Mouse (Mus musculus) kidney, embryonic 14.5 days (tissue): ENCODE data around the gene Gm17728. TPM values are rescaled to one million over a fixed set of nuclear protein-coding genes. Genes with fewer than 3 reads are reported as not detected.
A peak's percentile ranks its signal among the peaks of the same experiment; 100 is the strongest.
"Not testable (repeated sequence)": the region's sequence is repeated elsewhere in the genome, so short reads cannot be mapped to it uniquely, and the experiment has no call there.

Experiments
- ATAC-seq: fragments of 200-750 bp; cut with Nextera tagmentation; 2 replicates; pipeline ENCODE4 v1.8.0; 2017; ENCODE audit warnings: moderate number of reproducible peaks, mild to moderate bottlenecking, moderate TSS enrichment, moderate library complexity; ENCODE audit not compliant: low FRiP score, low TSS enrichment
- H3K27ac ChIP-seq: fragments of 300-500 bp; sonication (generic); 2 replicates; pipeline ENCODE4 v1.5.1; 2014; ENCODE audit warnings: low read depth, mild to moderate bottlenecking, low read length, moderate library complexity, mixed read lengths
- H3K27me3 ChIP-seq: fragments of 300-500 bp; sonication (generic); 2 replicates; pipeline ENCODE4 v1.6.1; 2014; ENCODE audit warnings: mild to moderate bottlenecking, low read length; ENCODE audit not compliant: control insufficient read depth, insufficient read depth
- H3K36me3 ChIP-seq: fragments of 300-500 bp; sonication (generic); 2 replicates; pipeline ENCODE4 v1.6.1; 2014; ENCODE audit warnings: low read length, mixed read lengths; ENCODE audit not compliant: control insufficient read depth, insufficient read depth
- H3K4me1 ChIP-seq: fragments of 300-500 bp; sonication (generic); 2 replicates; pipeline ENCODE4 v1.6.1; 2014; ENCODE audit warnings: low read length, mixed read lengths; ENCODE audit not compliant: control insufficient read depth, insufficient read depth
- H3K4me2 ChIP-seq: fragments of 300-500 bp; sonication (generic); replicated peaks from 2 replicates; pipeline ENCODE4 v1.6.1; 2014; ENCODE audit warnings: low read depth, mild to moderate bottlenecking, low read length
- H3K4me3 ChIP-seq: fragments of 300-500 bp; sonication (generic); 2 replicates; pipeline ENCODE4 v1.5.1; 2014; ENCODE audit warnings: mild to moderate bottlenecking, low read length
- H3K9ac ChIP-seq: fragments of 300-500 bp; sonication (generic); 2 replicates; pipeline ENCODE4 v1.6.1; 2014; ENCODE audit warnings: low read depth, mild to moderate bottlenecking, low read length, moderate library complexity
- H3K9me3 ChIP-seq: fragments of 300-500 bp; sonication (generic); 2 replicates; pipeline ENCODE4 v1.6.1; 2016; ENCODE audit warnings: low read length; ENCODE audit not compliant: control insufficient read depth
- WGBS: fragments of 180-500 bp; shearing (Covaris S2); extraction: QIAGEN DNeasy Blood & Tissue Kit; methylation state at CpG from one replicate; pipeline ENCODE4 v1.1.7; 2014; 5-methylcytosine and 5-hydroxymethylcytosine counted together
- polyA plus RNA-seq: library from polyadenylated mRNA; unstranded; fragments of >200 nt; fragmentation: Nextera tagmentation; extraction: Ambion mirVana; gene quantifications from 2 replicates; pipeline ENCODE4 v1.2.1, GENCODE M21; 2014

Gm17728 gene
- not detected in 2 replicates for polyA plus RNA-seq

DNA sequence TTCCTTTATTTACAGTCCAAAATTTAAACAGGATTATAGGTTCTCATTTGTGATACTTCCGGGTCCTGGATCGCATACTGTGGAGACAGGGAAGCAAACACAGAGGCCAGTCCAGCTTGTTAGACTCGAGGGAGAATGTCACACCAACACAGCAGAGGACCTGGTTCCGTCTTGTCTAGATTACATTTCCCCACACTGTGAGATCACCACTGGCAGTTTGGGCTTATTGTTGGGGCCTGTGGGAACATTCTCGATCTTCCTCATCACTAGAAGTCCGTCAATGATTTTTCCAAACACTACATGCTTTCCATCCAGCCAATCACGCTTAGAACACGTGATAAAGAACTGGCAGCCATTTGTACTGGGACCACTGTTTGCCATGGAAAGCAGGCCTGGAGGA is at the start of gene Gm17728:
Gene Gm17728, plus strand, starts transcription at position 301 of the 400 bp plus-strand sequence.
- 87% methylated on average over 7 of the region's 8 CpGs for WGBS
- not testable (repeated sequence) for H3K4me1 ChIP-seq, H3K9ac ChIP-seq, H3K4me3 ChIP-seq, H3K36me3 ChIP-seq, H3K27ac ChIP-seq, H3K4me2 ChIP-seq, ATAC-seq, H3K9me3 ChIP-seq, H3K27me3 ChIP-seq

DNA sequence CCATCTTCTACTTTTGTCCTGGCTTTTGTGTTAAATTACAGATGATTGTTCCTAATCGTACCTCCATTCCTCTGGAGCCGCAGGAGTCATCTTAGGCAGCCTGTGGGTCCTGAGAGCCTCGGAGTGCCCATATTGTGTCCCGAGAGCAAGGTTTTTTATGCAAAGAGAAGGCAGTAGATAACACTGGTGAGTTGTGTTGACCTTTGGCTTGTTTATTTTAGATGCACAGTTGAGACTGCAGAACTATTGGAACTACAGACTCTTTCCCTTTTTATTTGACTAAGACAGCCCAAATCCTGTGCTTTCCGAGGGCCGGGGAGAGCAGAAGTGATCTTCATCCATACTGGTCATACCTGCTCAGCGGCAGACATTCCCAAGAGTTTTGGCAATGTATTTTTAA is 24.4 kb upstream of the Gm17728 start:
- H3K4me3 ChIP-seq: no peak overlapping the region
- H3K27ac ChIP-seq: no peak overlapping the region
- H3K9ac ChIP-seq: no peak overlapping the region
- ATAC-seq: no peak
- no peak overlapping the region for H3K4me2 ChIP-seq
- WGBS: 86% methylated on average over 7 of the region's 7 CpGs
- no peaks in the 10 kb centered on the region for H3K27me3 ChIP-seq
- H3K4me1 ChIP-seq: no peaks in the 10 kb centered on the region
- no peaks in the 10 kb centered on the region for H3K36me3 ChIP-seq
- no peaks in the 10 kb centered on the region for H3K9me3 ChIP-seq

DNA sequence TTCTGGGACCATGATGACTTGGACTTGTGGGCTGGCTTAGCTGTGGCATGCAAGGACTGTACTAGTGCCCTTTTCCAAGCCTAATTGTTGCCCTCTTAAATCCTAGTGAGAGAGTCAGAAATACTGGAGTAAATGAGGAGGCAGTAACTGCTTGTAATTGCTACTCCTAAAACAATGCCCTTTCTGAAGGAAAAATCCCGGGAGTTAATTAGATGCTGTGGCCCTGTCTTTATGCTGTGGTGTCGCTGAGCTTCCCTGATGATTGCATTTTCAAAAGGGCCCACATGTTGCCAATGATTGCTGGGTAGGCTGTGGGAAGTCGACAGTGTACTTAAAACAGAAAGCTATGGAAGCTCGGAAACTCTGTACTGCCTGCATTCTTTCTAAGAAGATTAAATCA is 23.3 kb upstream of the Gm17728 start:
- Histone ChIP-seq H3K4me1 (no peaks in the 10 kb centered on the region), H3K4me2 (no peak overlapping the region), H3K9ac (no peak overlapping the region), H3K27me3 (no peaks in the 10 kb centered on the region), H3K36me3 (no peaks in the 10 kb centered on the region), H3K4me3 (no peak overlapping the region), H3K27ac (no peak overlapping the region), H3K9me3 (no peaks in the 10 kb centered on the region)
- 41% methylated on average over 4 of the region's 4 CpGs for WGBS
- ATAC-seq: no peak

DNA sequence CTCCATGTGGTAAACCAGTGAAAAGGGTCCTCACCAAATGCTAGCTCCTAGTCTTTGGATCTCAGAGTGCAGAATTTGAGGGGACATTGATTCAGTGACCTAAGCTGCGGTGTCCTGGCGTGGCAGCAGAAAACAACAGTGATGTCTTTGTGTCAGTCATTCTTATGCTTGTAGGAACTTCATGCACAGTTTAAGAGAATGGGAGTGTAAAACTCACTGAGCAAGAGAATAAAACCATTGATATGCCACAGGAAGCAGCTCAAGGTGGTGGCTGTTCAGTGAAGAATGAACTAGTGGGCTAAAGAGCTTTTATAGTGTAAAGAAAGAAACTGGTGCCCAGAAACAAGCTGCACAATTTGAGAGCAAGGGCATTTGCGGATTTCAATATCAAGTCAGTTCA is 17.9 kb upstream of the Gm17728 start:
- no peak overlapping the region for H3K4me3 ChIP-seq
- H3K9ac ChIP-seq: no peak overlapping the region
- ATAC-seq: no peak
- 94% methylated on average over 3 of the region's 3 CpGs for WGBS
- no peak overlapping the region for H3K27ac ChIP-seq
- H3K9me3 ChIP-seq: no peaks in the 10 kb centered on the region
- no peak overlapping the region for H3K4me2 ChIP-seq
- H3K4me1 ChIP-seq: no peaks in the 10 kb centered on the region
- H3K27me3 ChIP-seq: no peaks in the 10 kb centered on the region
- H3K36me3 ChIP-seq: no peaks in the 10 kb centered on the region

DNA sequence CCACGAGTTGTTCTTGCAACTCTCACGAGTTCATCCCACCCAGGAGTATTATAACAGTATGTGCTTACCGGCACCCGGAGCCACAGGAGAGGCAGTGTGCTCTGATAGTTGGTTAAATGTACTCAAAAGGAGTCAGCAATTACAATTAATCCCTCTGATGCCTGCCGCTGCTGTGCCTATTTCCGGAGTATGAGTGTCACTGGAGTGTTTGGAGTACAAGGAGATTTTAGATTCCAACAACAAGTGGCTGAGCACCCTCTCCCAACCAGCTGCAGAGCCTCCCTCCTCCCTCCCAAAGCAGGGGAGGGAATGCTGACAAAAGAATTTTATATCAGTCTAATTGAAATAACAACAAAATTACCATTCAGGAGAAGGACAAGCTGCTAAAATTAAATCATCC is 14.2 kb upstream of the Gm17728 start:
- Histone ChIP-seq H3K27me3 (no peaks in the 10 kb centered on the region), H3K9me3 (no peaks in the 10 kb centered on the region), H3K4me2 (no peak overlapping the region), H3K9ac (no peak overlapping the region), H3K4me3 (no peak overlapping the region), H3K36me3 (no peaks in the 10 kb centered on the region), H3K4me1 (no peaks in the 10 kb centered on the region), H3K27ac (no peak overlapping the region)
- 78% methylated on average over 6 of the region's 6 CpGs for WGBS
- ATAC-seq: no peak

DNA sequence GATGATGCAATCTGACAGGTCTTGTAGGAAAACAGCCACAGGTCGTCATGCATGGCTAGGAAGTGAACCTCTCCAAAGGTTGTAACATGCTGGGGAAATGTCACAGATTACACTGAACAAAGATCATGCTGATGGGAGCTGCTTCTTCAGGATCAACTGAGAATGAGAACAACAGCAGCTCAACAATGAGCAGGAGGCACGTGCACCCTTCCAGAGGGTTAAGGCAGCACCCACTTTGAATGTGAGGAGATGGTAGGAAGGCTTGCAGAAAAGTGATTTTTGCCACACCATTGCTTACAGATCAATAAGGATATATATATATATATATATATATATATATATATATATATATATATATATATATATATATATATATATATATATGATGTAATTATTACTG is 2.8 kb upstream of the Gm17728 start:
- 88% methylated on average over 2 of the region's 2 CpGs for WGBS
- no peak overlapping the region for H3K4me3 ChIP-seq
- no peaks in the 10 kb centered on the region for H3K27me3 ChIP-seq
- H3K4me2 ChIP-seq: no peak overlapping the region
- H3K9ac ChIP-seq: no peak overlapping the region
- H3K36me3 ChIP-seq: no peaks in the 10 kb centered on the region
- no peaks in the 10 kb centered on the region for H3K4me1 ChIP-seq
- no peak overlapping the region for H3K27ac ChIP-seq
- peaks cover 3% of the 10 kb centered on the region; the same call in 1 of the 2 replicates for H3K9me3 ChIP-seq
- ATAC-seq: no peak

DNA sequence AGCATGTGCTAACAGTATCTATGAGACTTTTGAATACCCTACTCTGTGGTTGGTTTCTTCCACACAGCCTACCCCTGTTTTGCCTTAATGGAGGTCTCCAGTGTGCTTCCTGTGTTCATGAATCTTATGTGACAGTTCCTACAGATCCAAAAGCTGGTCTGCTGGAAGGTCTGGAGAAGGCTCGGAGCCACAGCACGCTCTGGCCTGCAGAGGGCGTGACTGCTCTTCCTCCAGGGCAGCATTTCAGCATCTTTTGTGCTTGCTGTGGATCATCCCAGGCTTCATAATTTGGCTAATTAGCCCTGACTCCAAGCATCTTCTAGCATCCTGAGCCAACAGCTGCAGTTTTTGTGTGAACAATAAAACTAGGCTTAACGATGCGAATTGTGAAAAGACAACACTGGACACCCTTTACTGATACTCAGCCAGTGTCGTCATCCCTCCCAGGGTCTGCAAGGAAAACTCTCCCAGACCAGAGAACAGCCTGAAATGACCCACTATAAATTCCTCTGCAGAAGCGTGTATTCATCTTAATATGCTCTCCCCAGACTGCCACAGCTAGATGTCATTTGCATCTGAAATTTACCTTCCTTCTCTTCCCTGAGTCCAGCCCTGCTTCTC is 6.6 kb downstream of the Gm17728 start:
- no peak overlapping the region for H3K27ac ChIP-seq

DNA sequence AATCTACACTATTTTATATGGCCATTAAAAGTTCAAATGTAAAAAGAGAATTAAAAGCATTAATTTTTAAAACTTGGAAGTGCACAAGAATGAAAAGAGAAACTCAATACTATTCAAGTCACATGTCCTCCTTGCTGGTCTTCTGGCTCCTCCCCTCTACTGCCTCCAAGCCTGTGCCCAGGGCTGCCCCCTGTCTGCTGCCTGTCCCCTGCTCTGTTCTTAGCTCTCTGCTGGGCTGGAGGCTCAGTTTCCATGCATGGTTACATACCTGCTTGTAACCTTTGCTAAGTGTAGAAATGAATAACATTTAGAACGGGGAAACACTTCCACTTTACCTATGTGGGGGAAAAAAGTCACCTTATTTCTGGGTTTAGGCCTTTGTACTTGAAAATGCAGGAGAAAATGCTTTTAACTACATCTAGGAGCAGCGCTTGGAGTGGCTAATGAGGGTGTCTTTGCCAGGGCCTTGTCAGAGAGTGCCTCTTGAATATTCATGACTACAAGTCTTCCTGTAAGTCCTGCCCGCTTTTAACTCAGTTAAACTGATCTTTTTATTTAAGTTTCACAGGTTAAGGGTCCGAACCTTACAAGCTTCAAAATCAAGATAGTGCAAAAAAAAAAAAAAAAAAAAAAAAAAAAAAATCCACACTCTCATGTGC is 18.3 kb downstream of the Gm17728 start:
- H3K4me1 ChIP-seq: no peaks in the 10 kb centered on the region
- H3K36me3 ChIP-seq: no peaks in the 10 kb centered on the region
- ATAC-seq: no peak
- H3K9me3 ChIP-seq: no peaks in the 10 kb centered on the region
- H3K4me2 ChIP-seq: no peak overlapping the region
- no peaks in the 10 kb centered on the region for H3K27me3 ChIP-seq
- no peak overlapping the region for H3K4me3 ChIP-seq
- H3K9ac ChIP-seq: no peak overlapping the region
- WGBS: 71% methylated on average over 4 of the region's 4 CpGs
- H3K27ac ChIP-seq: no peak overlapping the region

More for the DNA sequence above, 6.6 kb downstream of the Gm17728 start:
- H3K9ac ChIP-seq: no peak overlapping the region
- no peak overlapping the region for H3K4me2 ChIP-seq
- peak; percentile 55; the same call in 1 of the 2 replicates for ATAC-seq
- H3K27me3 ChIP-seq: no peaks in the 10 kb centered on the region
- 34% methylated on average over 7 of the region's 7 CpGs for WGBS
- 0 out of 2 replicates have a peak, but pooled peaks cover 2% of the 10 kb centered on the region for H3K4me1 ChIP-seq
- H3K4me3 ChIP-seq: no peak overlapping the region
- no peaks in the 10 kb centered on the region for H3K9me3 ChIP-seq
- H3K36me3 ChIP-seq: no peaks in the 10 kb centered on the region

DNA sequence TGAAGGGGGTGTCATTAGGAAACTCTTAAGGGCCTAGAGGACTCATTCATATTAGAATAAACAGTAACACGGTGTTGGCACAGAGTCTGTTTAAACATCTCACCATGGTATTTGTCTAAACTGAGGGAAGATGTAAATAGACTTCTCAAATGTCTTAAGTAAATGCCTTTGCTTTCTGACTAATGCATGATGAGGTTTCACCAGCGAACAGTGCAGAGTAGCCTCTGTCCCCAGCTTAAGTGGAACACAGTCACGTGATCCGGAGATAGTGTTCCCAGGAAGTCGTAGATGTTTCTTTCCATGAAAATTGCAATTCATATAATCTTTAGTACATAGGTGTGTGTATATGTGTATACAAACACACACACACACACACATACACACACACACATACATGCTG is 34.5 kb downstream of the Gm17728 start:
- H3K36me3 ChIP-seq: no peaks in the 10 kb centered on the region
- ATAC-seq: no peak
- no peak overlapping the region for H3K4me3 ChIP-seq
- H3K27me3 ChIP-seq: no peaks in the 10 kb centered on the region
- H3K4me2 ChIP-seq: no peak overlapping the region
- 73% methylated on average over 5 of the region's 5 CpGs for WGBS
- H3K4me1 ChIP-seq: no peaks in the 10 kb centered on the region
- H3K27ac ChIP-seq: no peak overlapping the region
- H3K9ac ChIP-seq: no peak overlapping the region
- H3K9me3 ChIP-seq: no peaks in the 10 kb centered on the region
